24 mouse cellular contexts compared by ENCODE assay signal in the genomic region with DNA sequence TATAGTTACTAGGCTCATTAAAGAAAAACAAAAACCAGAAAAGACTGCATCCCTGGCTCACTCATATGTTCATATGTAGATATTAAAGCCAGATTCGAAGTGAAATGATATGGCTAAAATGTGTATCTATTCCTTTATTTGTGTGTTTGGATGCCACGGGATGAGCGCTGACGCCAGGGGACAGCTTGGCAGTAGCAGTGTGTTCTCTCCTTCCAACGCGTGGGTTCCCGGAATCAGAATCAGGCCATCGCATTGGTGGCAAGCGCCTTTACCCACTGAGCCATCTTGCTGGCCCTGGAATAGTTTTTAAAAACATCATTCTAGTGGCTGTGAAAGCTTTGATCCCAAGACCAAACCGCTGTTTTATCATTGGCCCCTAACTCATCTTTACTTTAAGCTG. TPM values are rescaled to one million over a fixed set of nuclear protein-coding genes. Genes with fewer than 3 reads are reported as not detected.
DNase-seq lines count a peak whose midpoint lies in the region; ATAC-seq lines count a peak whose summit lies in the region.
"Had no signal": no experiment of that assay in that cellular context is flagged by ENCODE, and none has a peak within 500 bp of the region (broad histone marks: within the 10 kb centered on the region; RNA-seq: fewer than 3 reads in every experiment).

No protein-coding gene starts in this region.

- peak; percentile 38 for DNase-seq in cerebellum, adult 11 months
- peak; percentile 59 to 61 for DNase-seq in gastrocnemius, adult 8-10 months (ENCODE audit: low spot score in 2 of 2)
- DNase-seq in gastrocnemius, postnatal 4 days (ENCODE audit: low spot score in 2 of 2): no peak
- peak; percentile 44 for DNase-seq in cerebellum, adult 8-10 months
- peak; percentile 44 to 53 for DNase-seq in cerebellum, postnatal 36 days
- DNase-seq in spleen, adult 12 weeks (ENCODE audit: low spot score): no peak
- no peak for DNase-seq in layer of hippocampus, adult 9-10 months (ENCODE audit: low spot score)
- DNase-seq: adrenal gland, adult 2 months; adrenal gland, postnatal 36 days; heart, postnatal 4 days; kidney, adult 9 months; kidney, postnatal 10 days; liver, embryonic 13.5 days; lung, adult 18-20 months; midbrain, embryonic 14.5 days; retina, postnatal 1 day; right cerebral cortex, postnatal 14 days; spleen, adult 18-20 months; thymus, postnatal 14 days had no signal

- no peak for ATAC-seq in cerebellum, adult (ENCODE audit: insufficient number of reproducible peaks, low FRiP score, low TSS enrichment)
- ATAC-seq: activated CD4-positive, CD25-positive, alpha-beta regulatory T cell, adult 4 months; forebrain, embryonic 16.5 days; intestine, postnatal 0 days; lung, postnatal 0 days had no signal

RNA-seq across cellular contexts. Expression of a gene that starts 32.1 kb away (rescaled TPM):
- total RNA-seq in gastrocnemius, adult 8-10 months (2022): 100 to 1,000 TPM; 108 to 156 (median 116) TPM
- 10 to 100 TPM; 47.4 to 53.8 TPM for total RNA-seq in gastrocnemius, postnatal 4 days (2021)

Comparison
In these comparisons a context has a peak if more than half of its experiments do, and no peak if none do; other contexts are left out.
1. DNase-seq: peak in cerebellum, adult 11 months (single experiment), gastrocnemius, adult 8-10 months (2 of 2), cerebellum, adult 8-10 months (single experiment) and cerebellum, postnatal 36 days (2 of 2); none in gastrocnemius, postnatal 4 days (0 of 2), spleen, adult 12 weeks (single experiment) and layer of hippocampus, adult 9-10 months (single experiment).